Comparison of ENCODE assay signal across 14 mouse cellular contexts in the genomic region with DNA sequence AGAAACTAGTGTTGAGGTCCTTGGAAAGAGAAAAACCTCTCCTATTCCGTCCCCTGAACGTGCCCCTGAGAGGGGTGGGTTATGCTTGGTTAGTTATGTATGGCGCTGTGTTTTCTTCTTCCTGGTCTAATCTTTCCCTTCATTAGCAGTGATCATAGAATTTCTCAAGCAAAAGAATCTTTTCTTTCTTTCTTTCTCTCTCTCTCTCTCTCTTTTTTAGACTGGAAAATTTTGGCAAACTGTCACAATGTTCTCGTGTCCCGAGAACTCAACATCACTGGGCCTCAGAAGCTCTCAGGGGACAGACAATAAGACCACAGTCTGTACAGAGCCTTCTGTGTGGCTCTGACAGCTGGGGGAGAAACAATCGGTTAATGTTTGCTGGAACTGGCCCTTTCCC. TPM values are rescaled to one million over a fixed set of nuclear protein-coding genes. Genes with fewer than 3 reads are reported as not detected.
DNase-seq lines count a peak whose midpoint lies in the region; ATAC-seq and TF ChIP-seq lines count a peak whose summit lies in the region.
"Had no signal": no experiment of that assay in that cellular context is flagged by ENCODE, and none has a peak within 500 bp of the region (broad histone marks: within the 10 kb centered on the region; RNA-seq: fewer than 3 reads in every experiment).

No protein-coding gene starts in this region.

- TF ChIP-seq POLR2A in cerebellum, adult 2 months (IDR thresholded peaks at IDR 0.05; ENCODE audit: borderline replicate concordance, insufficient read depth, low read length) = no peak

- no peaks in the 10 kb centered on the region for H3K36me3 ChIP-seq in kidney, embryonic 16.5 days (ENCODE audit: insufficient read depth, low read length)
- H3K36me3 ChIP-seq in forebrain, embryonic 11.5 days (ENCODE audit: control insufficient read depth, insufficient read depth, low read length) = no peaks in the 10 kb centered on the region
- no peaks in the 10 kb centered on the region for H3K36me3 ChIP-seq in midbrain, embryonic 12.5 days
- H3K36me3 ChIP-seq: embryonic facial prominence, embryonic 12.5 days had no signal

- intact Hi-C loops in left cerebral cortex, postnatal 36 days (cut with DNase I) = no loop called here

- no peak for DNase-seq in cerebellum, adult 2 months
- no peak for DNase-seq in kidney, postnatal 14 days
- no peak for DNase-seq in forebrain, embryonic 11.5 days (ENCODE audit: low spot score)
- no peak for DNase-seq in left cerebral cortex, postnatal 36 days (ENCODE audit: low spot score in 2 of 2)
- no peak for DNase-seq in cerebellum, adult 18-20 months

- H3K4me3 ChIP-seq in cerebellum, adult 2 months (replicated peaks; ENCODE audit: insufficient read depth, low read depth, low read length) = no peak overlapping the region
- H3K4me3 ChIP-seq in kidney, embryonic 16.5 days (ENCODE audit: low read length) = no peak overlapping the region
- no peak overlapping the region for H3K4me3 ChIP-seq in forebrain, embryonic 11.5 days (ENCODE audit: low read depth, low read length)
- H3K4me3 ChIP-seq in midbrain, embryonic 12.5 days = no peak overlapping the region
- H3K4me3 ChIP-seq: embryonic facial prominence, embryonic 12.5 days had no signal

- peak overlapping the region; percentile 41; the same call in 1 of the 2 replicates for H3K27ac ChIP-seq in cerebellum, adult 2 months (ENCODE audit: insufficient read depth, low read length)
- peak overlapping the region; percentile 31; the same call in 1 of the 2 replicates for H3K27ac ChIP-seq in kidney, embryonic 16.5 days (ENCODE audit: low read length)
- peak overlapping the region; percentile 48 for H3K27ac ChIP-seq in forebrain, embryonic 11.5 days (ENCODE audit: low read depth, low read length)
- 0 out of 2 replicates have a peak overlapping the region, but pooled peaks have one; percentile 10 for H3K27ac ChIP-seq in midbrain, embryonic 12.5 days (replicated peaks)
- H3K27ac ChIP-seq: embryonic facial prominence, embryonic 12.5 days had no signal

- no peaks in the 10 kb centered on the region for H3K27me3 ChIP-seq in cerebellum, adult 2 months (ENCODE audit: control insufficient read depth, insufficient read depth, low read length)
- no peaks in the 10 kb centered on the region for H3K27me3 ChIP-seq in kidney, embryonic 16.5 days (ENCODE audit: insufficient read depth, low read length)
- no peaks in the 10 kb centered on the region for H3K27me3 ChIP-seq in forebrain, embryonic 11.5 days (ENCODE audit: control insufficient read depth, insufficient read depth, low read length)
- H3K27me3 ChIP-seq in midbrain, embryonic 12.5 days = peaks cover 69% of the 10 kb centered on the region
- H3K27me3 ChIP-seq: embryonic facial prominence, embryonic 12.5 days had no signal

- TF ChIP-seq CTCF in cerebellum, adult 2 months (IDR thresholded peaks at IDR 0.05; ENCODE audit: borderline replicate concordance, insufficient read depth, low read depth, low read length) = no peak

- 73% methylated on average over 6 of the region's 6 CpGs for WGBS in cerebellum, adult 2 months
- WGBS in kidney, embryonic 16.5 days = 29% methylated on average over 6 of the region's 6 CpGs
- 12% methylated on average over 6 of the region's 6 CpGs for WGBS in forebrain, embryonic 11.5 days
- WGBS in midbrain, embryonic 12.5 days = 22% methylated on average over 6 of the region's 6 CpGs

- ATAC-seq in cerebellum, adult (ENCODE audit: insufficient number of reproducible peaks, low FRiP score, low TSS enrichment) = no peak
- no peak for ATAC-seq in kidney, embryonic 16.5 days (ENCODE audit: low FRiP score, low TSS enrichment)
- ATAC-seq in forebrain, embryonic 11.5 days (replicated peaks; ENCODE audit: low FRiP score) = no peak
- no peak for ATAC-seq in midbrain, embryonic 12.5 days (ENCODE audit: low FRiP score, low read depth)

- H3K9ac ChIP-seq in kidney, embryonic 16.5 days (replicated peaks; ENCODE audit: low read length) = no peak overlapping the region
- H3K9ac ChIP-seq in forebrain, embryonic 11.5 days (ENCODE audit: low read length) = no peak overlapping the region
- H3K9ac ChIP-seq in midbrain, embryonic 12.5 days (replicated peaks) = no peak overlapping the region
- H3K9ac ChIP-seq: embryonic facial prominence, embryonic 12.5 days had no signal

- H3K4me2 ChIP-seq in kidney, embryonic 16.5 days (replicated peaks; ENCODE audit: low read depth, low read length) = no peak overlapping the region
- no peak overlapping the region for H3K4me2 ChIP-seq in forebrain, embryonic 11.5 days (ENCODE audit: low read depth, low read length, severe bottlenecking)
- H3K4me2 ChIP-seq in midbrain, embryonic 12.5 days (replicated peaks) = no peak overlapping the region
- H3K4me2 ChIP-seq: embryonic facial prominence, embryonic 12.5 days had no signal

- peaks cover 13% of the 10 kb centered on the region for H3K4me1 ChIP-seq in cerebellum, adult 2 months (ENCODE audit: control insufficient read depth, insufficient read depth, low read length)
- H3K4me1 ChIP-seq in kidney, embryonic 16.5 days (ENCODE audit: insufficient read depth, low read length) = peaks cover 16% of the 10 kb centered on the region
- peaks cover 12% of the 10 kb centered on the region; the same call in 1 of the 2 replicates for H3K4me1 ChIP-seq in forebrain, embryonic 11.5 days (replicated peaks; ENCODE audit: control insufficient read depth, insufficient read depth, low read length)
- peaks cover 38% of the 10 kb centered on the region for H3K4me1 ChIP-seq in midbrain, embryonic 12.5 days

- no peaks in the 10 kb centered on the region for H3K9me3 ChIP-seq in kidney, embryonic 16.5 days (ENCODE audit: low read length)
- H3K9me3 ChIP-seq in forebrain, embryonic 11.5 days (ENCODE audit: control insufficient read depth, low read length) = no peaks in the 10 kb centered on the region
- H3K9me3 ChIP-seq in midbrain, embryonic 12.5 days = no peaks in the 10 kb centered on the region
- H3K9me3 ChIP-seq: embryonic facial prominence, embryonic 12.5 days had no signal

RNA-seq across cellular contexts. Expression of a gene that starts 15.3 kb away (rescaled TPM):
- 23.1 and 27.1 TPM in 2 replicates for polyA plus RNA-seq in cerebellum, adult 2 months (2012; rRNA removed)
- 0.17 and 0.23 TPM in 2 replicates for polyA plus RNA-seq in kidney, embryonic 16.5 days (2015; fragmentation: Nextera tagmentation; extraction: Ambion mirVana)
- polyA plus RNA-seq in forebrain, embryonic 11.5 days (2014; fragmentation: Nextera tagmentation; extraction: Ambion mirVana) = 0.76 and 0.77 TPM in 2 replicates
- polyA plus RNA-seq in midbrain, embryonic 12.5 days (2016; fragmentation: Nextera tagmentation; extraction: Ambion mirVana) = 0.39 and 0.77 TPM in 2 replicates
- 10 to 100 TPM; 59.1 to 81.6 TPM for total RNA-seq in left cerebral cortex, postnatal 36 days (2021)
- total RNA-seq: hematopoietic stem cell, adult 5-6 weeks; liver, adult 2 months; MEL had no signal
- polyA plus RNA-seq: liver, adult 2 months had no signal

RNA-seq across cellular contexts. Expression of a gene that starts 15.5 kb away (rescaled TPM):
- 0.65 and 1.6 TPM in 2 replicates for polyA plus RNA-seq in cerebellum, adult 2 months (2012; rRNA removed)
- not detected in 2 replicates for polyA plus RNA-seq in kidney, embryonic 16.5 days (2015; fragmentation: Nextera tagmentation; extraction: Ambion mirVana)
- polyA plus RNA-seq in forebrain, embryonic 11.5 days (2014; fragmentation: Nextera tagmentation; extraction: Ambion mirVana) = not detected in 2 replicates
- polyA plus RNA-seq in midbrain, embryonic 12.5 days (2016; fragmentation: Nextera tagmentation; extraction: Ambion mirVana) = not detected in 2 replicates
- total RNA-seq in left cerebral cortex, postnatal 36 days (2021) = 1 to 10 TPM; 2.6 to 3.4 TPM
- total RNA-seq: gastrocnemius, adult 8-10 months; hematopoietic stem cell, adult 5-6 weeks; liver, adult 2 months; MEL had no signal
- polyA plus RNA-seq: embryonic facial prominence, embryonic 12.5 days; liver, adult 2 months; small intestine, adult 2 months had no signal

RNA-seq across cellular contexts. Expression of a gene that starts 23.6 kb away (rescaled TPM):
- 318 and 354 TPM in 2 replicates for polyA plus RNA-seq in cerebellum, adult 2 months (2012; rRNA removed)
- 25.7 and 25.9 TPM in 2 replicates for polyA plus RNA-seq in kidney, embryonic 16.5 days (2015; fragmentation: Nextera tagmentation; extraction: Ambion mirVana)
- 22.5 and 24.4 TPM in 2 replicates for polyA plus RNA-seq in forebrain, embryonic 11.5 days (2014; fragmentation: Nextera tagmentation; extraction: Ambion mirVana)
- polyA plus RNA-seq in midbrain, embryonic 12.5 days (2016; fragmentation: Nextera tagmentation; extraction: Ambion mirVana) = 14.3 and 17.1 TPM in 2 replicates
- 100 to 1,000 TPM; 305 to 337 TPM for total RNA-seq in left cerebral cortex, postnatal 36 days (2021)

RNA-seq across cellular contexts. Expression of a gene that starts 25.1 kb away (rescaled TPM):
- polyA plus RNA-seq in cerebellum, adult 2 months (2012; rRNA removed) = not detected in 2 replicates
- polyA plus RNA-seq in kidney, embryonic 16.5 days (2015; fragmentation: Nextera tagmentation; extraction: Ambion mirVana) = not detected in 2 replicates
- not detected in 2 replicates for polyA plus RNA-seq in forebrain, embryonic 11.5 days (2014; fragmentation: Nextera tagmentation; extraction: Ambion mirVana)
- polyA plus RNA-seq in midbrain, embryonic 12.5 days (2016; fragmentation: Nextera tagmentation; extraction: Ambion mirVana) = not detected in 2 replicates
- not detected for total RNA-seq in left cerebral cortex, postnatal 36 days (2021)
- total RNA-seq: gastrocnemius, adult 8-10 months; hematopoietic stem cell, adult 5-6 weeks; liver, adult 2 months; MEL had no signal
- polyA plus RNA-seq: embryonic facial prominence, embryonic 12.5 days; liver, adult 2 months; small intestine, adult 2 months had no signal

RNA-seq across cellular contexts. Expression of a gene that starts 38.4 kb away (rescaled TPM):
- polyA plus RNA-seq in cerebellum, adult 2 months (2012; rRNA removed) = 7.7 and 8.8 TPM in 2 replicates
- 2.1 and 2.5 TPM in 2 replicates for polyA plus RNA-seq in kidney, embryonic 16.5 days (2015; fragmentation: Nextera tagmentation; extraction: Ambion mirVana)
- polyA plus RNA-seq in forebrain, embryonic 11.5 days (2014; fragmentation: Nextera tagmentation; extraction: Ambion mirVana) = 1.1 and 1.8 TPM in 2 replicates
- polyA plus RNA-seq in midbrain, embryonic 12.5 days (2016; fragmentation: Nextera tagmentation; extraction: Ambion mirVana) = 1.8 and 2.4 TPM in 2 replicates
- 1 to 10 TPM; 5.3 to 5.5 TPM for total RNA-seq in left cerebral cortex, postnatal 36 days (2021)
- total RNA-seq: hematopoietic stem cell, adult 5-6 weeks; MEL had no signal

Comparison
In these comparisons a context has a peak if more than half of its experiments do, and no peak if none do; other contexts are left out.
1. RNA of a gene that starts 15.3 kb away (polyA plus RNA-seq): 23.1 to 27.1 TPM in cerebellum, adult 2 months; 0.76 to 0.77 TPM in forebrain, embryonic 11.5 days, 0.39 to 0.77 TPM in midbrain, embryonic 12.5 days and 0.17 to 0.23 TPM in kidney, embryonic 16.5 days; every median in the first group is over 10 times any median in the second.
2. RNA of a gene that starts 23.6 kb away (polyA plus RNA-seq): 318 to 354 TPM in cerebellum, adult 2 months; 25.7 to 25.9 TPM in kidney, embryonic 16.5 days, 22.5 to 24.4 TPM in forebrain, embryonic 11.5 days and 14.3 to 17.1 TPM in midbrain, embryonic 12.5 days; every median in the first group is over 10 times any median in the second.
3. Peak in every context shown above with its lines, with median percentiles within 50 percentile points of each other: H3K27ac ChIP-seq.